Mouse (Mus musculus) ES-Bruce4 (cell line): ENCODE measurements around the gene Ngdn.

Experiments used
- CTCF ChIP-seq: IDR thresholded peaks from one replicate; pipeline ENCODE4 v1.8.1; 2011; ENCODE audit warnings: low read depth, low read length
- EP300 ChIP-seq: IDR thresholded peaks from 2 replicates; pipeline ENCODE4 v1.6.1; 2011; ENCODE audit warnings: low read depth, low read length; ENCODE audit not compliant: insufficient read depth
- POLR2A ChIP-seq: IDR thresholded peaks from one replicate; pipeline ENCODE4 v1.8.1; 2011; ENCODE audit warnings: low read length; ENCODE audit not compliant: insufficient read depth

DNA sequence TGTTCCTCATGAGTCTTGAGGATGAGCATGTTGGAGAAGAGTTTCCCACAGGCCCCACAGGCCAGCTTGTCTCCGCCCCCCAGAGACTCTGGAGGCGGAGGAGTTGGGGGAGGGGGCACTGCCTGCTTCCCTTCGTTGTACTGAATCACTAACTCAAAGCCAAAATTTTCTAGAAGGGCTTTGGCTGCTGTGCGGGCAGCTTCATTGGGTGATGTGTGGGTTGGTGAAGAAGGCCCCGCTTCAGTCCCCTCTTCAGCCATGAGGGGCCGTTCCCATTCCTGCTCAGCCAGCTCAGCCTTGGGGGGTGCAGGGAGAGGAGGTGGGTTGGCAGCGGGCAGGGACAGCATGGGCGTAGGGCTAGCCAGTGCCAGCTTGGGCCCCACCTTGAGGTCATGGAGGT, 50.8 kb downstream of the Ngdn start:
- TF ChIP-seq POLR2A: no peak
- no peak for TF ChIP-seq CTCF
- no peak for TF ChIP-seq EP300
